Mouse (Mus musculus) embryonic facial prominence, embryonic 14.5 days (tissue): ENCODE measurements around the gene Elp4. TPM values are rescaled to one million over a fixed set of nuclear protein-coding genes. Genes with fewer than 3 reads are reported as not detected.

ENCODE experiments used
- ATAC-seq: fragments of 200-750 bp; cut with Nextera tagmentation; 2 replicates; pipeline ENCODE4 v1.8.0; 2017; ENCODE audit warnings: low read depth, moderate number of reproducible peaks, moderate TSS enrichment
- DNase-seq: peaks from one replicate; pipeline ENCODE4 v3.0.0-alpha.2; 2015; ENCODE audit warnings: low spot score
- H3K27ac ChIP-seq: fragments of 300-500 bp; sonication (generic); replicated peaks from 2 replicates; pipeline ENCODE4 v1.5.1; 2014; ENCODE audit warnings: low read depth, mild to moderate bottlenecking, low read length, moderate library complexity
- H3K27me3 ChIP-seq: fragments of 300-500 bp; sonication (generic); replicated peaks from 2 replicates; pipeline ENCODE4 v1.6.1; 2014; ENCODE audit warnings: low read length; ENCODE audit not compliant: control insufficient read depth, insufficient read depth
- H3K36me3 ChIP-seq: fragments of 300-500 bp; sonication (generic); 2 replicates; pipeline ENCODE4 v1.6.1; 2014; ENCODE audit warnings: low read length, mixed read lengths; ENCODE audit not compliant: control insufficient read depth, insufficient read depth
- H3K4me1 ChIP-seq: fragments of 300-500 bp; sonication (generic); 2 replicates; pipeline ENCODE4 v1.6.1; 2014; ENCODE audit warnings: antibody characterized with exemption, low read length; ENCODE audit not compliant: control insufficient read depth, insufficient read depth
- H3K4me2 ChIP-seq: fragments of 300-500 bp; sonication (generic); 2 replicates; pipeline ENCODE4 v1.6.1; 2014; ENCODE audit warnings: low read depth, mild to moderate bottlenecking, low read length, moderate library complexity, mixed read lengths
- H3K4me3 ChIP-seq: fragments of 300-500 bp; sonication (generic); 2 replicates; pipeline ENCODE4 v1.5.1; 2014; ENCODE audit warnings: low read depth, mild to moderate bottlenecking, low read length
- H3K9ac ChIP-seq: fragments of 300-500 bp; sonication (generic); 2 replicates; pipeline ENCODE4 v1.6.1; 2014; ENCODE audit warnings: low read depth, mild to moderate bottlenecking, low read length, moderate library complexity, mixed read lengths
- H3K9me3 ChIP-seq: fragments of 300-500 bp; sonication (generic); 2 replicates; pipeline ENCODE4 v1.6.1; 2016; ENCODE audit warnings: low read length; ENCODE audit not compliant: control insufficient read depth
- WGBS: fragments of 180-500 bp; shearing (Covaris S2); extraction: QIAGEN DNeasy Blood & Tissue Kit; methylation state at CpG from one replicate; pipeline ENCODE4 v1.1.7; 2014; 5-methylcytosine and 5-hydroxymethylcytosine counted together
- polyA plus RNA-seq: library from polyadenylated mRNA; unstranded; fragments of >200 nt; fragmentation: Nextera tagmentation; extraction: Ambion mirVana; gene quantifications from 2 replicates; pipeline ENCODE4 v1.2.1, GENCODE M21; 2014

Gene Elp4
- polyA plus RNA-seq, 1 experiment from 2014 or later = 28.8 TPM

GRCm38 (mm10) chr2:105675730-105676079 is 228.7 kb downstream of the Elp4 start:
- peak overlapping the region; percentile 56; the same call in 1 of the 2 replicates for H3K9ac ChIP-seq
- peak overlapping the region; percentile 60 for H3K4me2 ChIP-seq
- DNase-seq = no peak
- H3K9me3 ChIP-seq = no peaks in the 10 kb centered on the region
- no peak for ATAC-seq
- no peaks in the 10 kb centered on the region for H3K36me3 ChIP-seq
- no peak overlapping the region for H3K27ac ChIP-seq
- H3K4me1 ChIP-seq = 0 out of 2 replicates have a peak, but pooled peaks cover 4% of the 10 kb centered on the region
- H3K27me3 ChIP-seq = peaks cover 100% of the 10 kb centered on the region
- H3K4me3 ChIP-seq = peak overlapping the region; percentile 41
- under 1% methylated on average over 11 of the region's 11 CpGs for WGBS

GRCm38 (mm10) chr2:105674875-105675729 is 229.3 kb downstream of the Elp4 start:
- peak; percentile 89 for ATAC-seq

DNA sequence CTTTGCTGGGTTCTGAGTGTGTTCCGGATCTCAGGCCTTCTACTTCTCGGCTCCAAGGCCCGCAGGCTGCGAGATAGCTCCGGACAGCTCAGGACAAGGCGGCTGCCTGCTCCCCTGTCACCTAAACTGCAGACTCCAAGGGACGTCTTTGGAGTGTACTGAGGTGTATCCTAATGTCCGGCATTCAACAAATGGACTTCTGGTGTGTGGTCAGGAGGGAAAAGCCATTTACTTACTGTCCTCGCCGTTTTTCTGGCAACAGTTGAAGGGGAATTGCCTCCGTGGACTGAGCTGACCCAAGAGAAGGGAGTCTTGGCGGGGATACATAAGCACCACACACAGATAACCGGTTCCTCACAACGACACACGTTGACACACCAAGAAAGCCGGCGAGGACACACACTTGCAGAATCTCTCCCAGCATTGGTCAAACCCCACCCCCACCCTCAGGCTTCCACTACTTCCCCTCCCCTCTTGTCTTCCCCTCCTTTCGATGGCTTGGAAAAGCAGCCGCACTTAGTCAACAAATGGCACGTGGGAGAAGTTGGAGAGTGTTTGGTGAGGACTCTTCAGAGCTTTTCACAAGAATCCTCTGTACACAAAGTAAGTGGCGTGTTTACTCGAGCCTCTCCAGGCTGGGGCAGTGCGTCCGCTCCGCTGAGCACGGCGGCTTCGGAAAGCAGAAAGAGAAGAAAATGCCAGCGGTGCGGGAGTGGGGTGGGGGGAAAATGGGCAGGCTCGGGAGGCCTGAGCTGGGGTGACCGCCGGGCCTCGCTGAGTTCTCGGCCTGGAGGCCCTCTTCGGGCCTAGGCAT is 230.1 kb downstream of the Elp4 start:
- Histone ChIP-seq H3K9ac (peak overlapping the region; percentile 25; the same call in 1 of the 2 replicates), H3K27ac (no peak overlapping the region), H3K27me3 (peaks cover 100% of the 10 kb centered on the region), H3K4me3 (peak overlapping the region; percentile 41), H3K4me1 (0 out of 2 replicates have a peak, but pooled peaks cover 4% of the 10 kb centered on the region), H3K9me3 (no peaks in the 10 kb centered on the region), H3K4me2 (peak overlapping the region; percentile 60), H3K36me3 (no peaks in the 10 kb centered on the region)
- ATAC-seq = no peak
- WGBS = 1% methylated on average over 33 of the region's 36 CpGs
- DNase-seq = no peak

More at GRCm38 (mm10) chr2:105674875-105675729, 229.3 kb downstream of the Elp4 start:
- peak; percentile 94 for DNase-seq
- H3K9me3 ChIP-seq = no peaks in the 10 kb centered on the region
- peak overlapping the region; percentile 41 for H3K4me3 ChIP-seq
- peak overlapping the region; percentile 23; the same call in 1 of the 2 replicates for H3K9ac ChIP-seq
- 1% methylated on average over 48 of the region's 49 CpGs for WGBS
- no peak overlapping the region for H3K27ac ChIP-seq
- H3K4me2 ChIP-seq = peak overlapping the region; percentile 60
- peaks cover 100% of the 10 kb centered on the region for H3K27me3 ChIP-seq
- no peaks in the 10 kb centered on the region for H3K36me3 ChIP-seq
- H3K4me1 ChIP-seq = 0 out of 2 replicates have a peak, but pooled peaks cover 4% of the 10 kb centered on the region

DNA sequence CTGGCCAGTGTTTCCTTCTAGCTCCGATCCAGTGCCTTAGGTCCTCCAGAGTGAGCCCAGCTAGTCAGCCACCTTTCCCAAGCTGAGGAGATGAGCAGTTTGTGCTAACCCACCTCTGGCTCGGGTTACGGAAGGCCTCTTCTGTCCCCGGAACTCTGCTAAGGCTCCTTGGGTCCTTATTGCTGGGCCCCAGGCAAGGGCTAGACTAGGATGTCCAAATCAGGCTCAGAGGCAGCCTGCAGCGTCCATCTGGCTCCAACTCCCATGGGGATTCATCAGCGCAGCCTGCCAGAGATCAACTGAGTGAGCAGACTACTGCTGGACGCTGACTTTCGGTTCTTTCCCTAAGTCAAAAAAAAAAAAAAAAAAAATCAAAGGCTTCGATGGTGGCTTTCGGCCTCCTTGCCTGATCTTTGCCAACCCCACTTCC is 230.7 kb downstream of the Elp4 start:
- H3K9ac ChIP-seq = peak overlapping the region; percentile 25; the same call in 1 of the 2 replicates
- no peak for ATAC-seq
- DNase-seq = no peak
- H3K4me1 ChIP-seq = 0 out of 2 replicates have a peak, but pooled peaks cover 7% of the 10 kb centered on the region
- peak overlapping the region; percentile 60; the same call in 1 of the 2 replicates for H3K4me2 ChIP-seq
- H3K4me3 ChIP-seq = peak overlapping the region; percentile 14; the same call in 1 of the 2 replicates
- no peak overlapping the region for H3K27ac ChIP-seq
- H3K36me3 ChIP-seq = no peaks in the 10 kb centered on the region
- 1% methylated on average over 10 of the region's 10 CpGs for WGBS
- H3K27me3 ChIP-seq = peaks cover 100% of the 10 kb centered on the region
- H3K9me3 ChIP-seq = no peaks in the 10 kb centered on the region

DNA sequence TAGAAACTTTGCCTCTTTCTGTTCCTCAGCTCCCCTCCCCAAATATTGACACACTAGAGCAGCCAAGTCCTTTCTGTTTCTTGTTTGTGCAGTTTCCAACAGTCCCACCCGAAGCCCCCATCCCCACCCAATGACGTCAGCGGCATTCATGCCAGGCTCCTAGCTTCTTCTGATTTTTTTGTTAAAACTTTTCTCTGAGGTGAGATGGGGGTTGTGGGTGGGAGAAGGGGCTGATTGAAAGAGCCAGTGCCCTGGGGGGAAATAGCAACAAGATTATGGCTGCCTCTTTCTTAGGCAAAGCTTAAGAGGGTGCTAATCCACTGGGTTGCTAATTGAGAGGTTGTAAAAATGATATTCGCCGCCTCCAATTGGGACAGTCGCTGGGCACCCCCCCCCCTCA is 231.3 kb downstream of the Elp4 start:
- H3K4me1 ChIP-seq = 0 out of 2 replicates have a peak, but pooled peaks cover 9% of the 10 kb centered on the region
- no peak overlapping the region for H3K9ac ChIP-seq
- H3K4me2 ChIP-seq = peak overlapping the region; percentile 60; the same call in 1 of the 2 replicates
- no peaks in the 10 kb centered on the region for H3K36me3 ChIP-seq
- no peak overlapping the region for H3K27ac ChIP-seq
- WGBS = 0% methylated on average over 6 of the region's 6 CpGs
- H3K4me3 ChIP-seq = peak overlapping the region; percentile 14; the same call in 1 of the 2 replicates
- DNase-seq = no peak
- H3K27me3 ChIP-seq = peaks cover 100% of the 10 kb centered on the region
- no peaks in the 10 kb centered on the region for H3K9me3 ChIP-seq
- no peak for ATAC-seq

DNA sequence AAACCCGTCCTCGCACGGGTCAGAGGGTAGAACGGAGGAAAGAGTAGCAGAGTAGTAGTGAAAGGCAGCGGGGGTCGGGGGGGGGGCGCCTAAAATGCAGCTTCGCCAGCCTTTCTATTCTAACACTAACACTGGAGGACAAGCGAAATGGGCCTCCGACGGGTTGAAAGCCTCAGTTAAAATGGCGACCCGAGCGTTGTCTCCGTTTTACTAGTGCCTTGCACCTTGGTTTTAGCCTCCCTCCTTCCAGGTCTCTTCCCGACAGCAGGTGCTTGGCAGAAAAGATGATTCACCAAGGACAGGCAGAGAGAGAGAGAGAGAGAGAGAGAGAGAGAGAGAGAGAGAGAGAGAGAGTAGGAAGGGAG is 231.8 kb downstream of the Elp4 start:
- H3K4me2 ChIP-seq = peak overlapping the region; percentile 2; the same call in 1 of the 2 replicates
- WGBS = 1% methylated on average over 15 of the region's 16 CpGs
- no peaks in the 10 kb centered on the region for H3K9me3 ChIP-seq
- 0 out of 2 replicates have a peak, but pooled peaks cover 9% of the 10 kb centered on the region for H3K4me1 ChIP-seq
- H3K27ac ChIP-seq = no peak overlapping the region
- peaks cover 100% of the 10 kb centered on the region for H3K27me3 ChIP-seq
- no peak for DNase-seq
- H3K4me3 ChIP-seq = 0 out of 2 replicates have a peak overlapping the region, but pooled peaks have one; percentile 2
- no peak for ATAC-seq
- H3K36me3 ChIP-seq = no peaks in the 10 kb centered on the region
- no peak overlapping the region for H3K9ac ChIP-seq

- WGBS = 3% methylated on average over 25 of the region's 25 CpGs
- no peak for ATAC-seq
- Histone ChIP-seq H3K27ac (no peak overlapping the region), H3K9me3 (no peaks in the 10 kb centered on the region), H3K9ac (peak overlapping the region; percentile 20; the same call in 1 of the 2 replicates), H3K27me3 (peaks cover 100% of the 10 kb centered on the region), H3K4me2 (peak overlapping the region; percentile 2), H3K36me3 (no peaks in the 10 kb centered on the region), H3K4me1 (0 out of 2 replicates have a peak, but pooled peaks cover 9% of the 10 kb centered on the region), H3K4me3 (0 out of 2 replicates have a peak overlapping the region, but pooled peaks have one; percentile 2)
- DNase-seq = no peak
Measured at GRCm38 (mm10) chr2:105671798-105672595, 232.4 kb downstream of the Elp4 start.
